Mouse (Mus musculus) MEL-GATA-1-ER (cell line): ENCODE measurements around the gene Samd10.

Experiments
- DNase-seq: peaks from one replicate; pipeline ENCODE4 v3.0.0-alpha.2; 2012; ENCODE audit warnings: low read depth; ENCODE audit errors: extremely low read depth

Gene Samd10

DNA sequence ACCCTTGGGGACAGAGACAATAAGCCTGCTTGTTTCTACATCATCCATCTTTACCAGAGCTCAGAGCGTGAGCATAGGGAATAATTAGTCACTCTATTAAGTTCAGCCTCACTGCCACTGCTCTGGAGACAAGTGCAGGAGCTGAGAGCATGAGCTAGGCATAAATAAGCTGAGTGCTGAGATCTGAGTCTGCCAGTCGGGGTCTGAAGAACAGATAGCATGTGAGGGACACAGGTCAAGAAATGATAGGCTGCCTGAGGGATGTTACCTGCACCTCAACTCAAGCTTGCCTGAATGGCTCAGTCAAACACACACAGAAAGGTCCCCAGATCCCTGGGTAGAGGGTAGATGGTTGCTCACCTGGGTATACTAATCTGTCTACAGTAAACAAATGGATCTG, 21.9 kb downstream of the Samd10 start:
- DNase-seq, result no peak

DNA sequence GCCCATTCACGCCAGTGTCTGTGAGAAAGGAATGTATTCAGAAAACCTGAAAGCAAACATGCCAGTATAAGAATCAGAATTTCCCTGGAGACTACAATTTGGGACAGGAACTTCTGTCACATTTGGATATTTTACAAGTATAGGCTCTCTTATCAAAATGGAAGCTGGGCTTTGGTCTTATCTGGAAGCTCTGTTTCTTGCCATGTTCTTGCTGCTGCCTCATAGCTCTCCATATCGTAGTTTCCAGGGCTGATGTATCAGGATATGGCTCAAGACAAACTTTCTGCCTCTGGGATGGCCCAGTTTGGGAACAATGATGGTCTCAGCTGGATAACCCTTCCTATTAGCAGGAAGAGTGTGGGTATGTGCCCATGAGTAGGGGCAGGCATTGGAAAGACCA, 22.4 kb downstream of the Samd10 start:
- DNase-seq, result no peak

DNA sequence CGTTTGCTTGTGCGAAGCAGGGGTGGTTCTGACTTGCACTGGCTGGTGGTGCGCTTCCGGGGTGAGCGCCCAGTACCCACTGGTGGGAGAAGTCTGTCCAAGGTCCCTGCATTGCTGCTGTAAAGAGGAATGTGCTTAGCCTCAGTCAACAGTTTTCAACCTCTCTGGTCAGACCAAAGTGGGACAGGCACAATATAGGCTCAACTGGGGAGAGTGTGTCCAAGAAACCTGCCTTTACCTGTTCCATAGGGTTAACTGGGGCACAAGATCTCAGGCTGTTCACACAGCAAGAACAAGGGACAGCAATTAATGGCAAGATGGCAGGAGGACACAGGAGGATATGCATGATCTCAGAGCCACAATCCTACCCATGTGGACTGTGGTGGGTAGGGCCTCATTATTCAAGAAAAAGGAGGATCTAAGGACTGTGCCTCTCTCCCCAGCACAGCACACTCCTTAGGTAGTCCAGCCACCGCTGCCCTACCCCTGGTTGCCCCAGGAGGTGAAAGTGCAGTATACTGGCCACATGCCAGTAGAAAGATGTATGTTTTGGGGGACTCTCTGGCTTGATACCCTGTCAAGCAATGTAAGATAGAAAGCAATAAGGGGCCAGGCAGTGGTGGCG, 24.0 kb downstream of the Samd10 start:
- DNase-seq, result no peak

DNA sequence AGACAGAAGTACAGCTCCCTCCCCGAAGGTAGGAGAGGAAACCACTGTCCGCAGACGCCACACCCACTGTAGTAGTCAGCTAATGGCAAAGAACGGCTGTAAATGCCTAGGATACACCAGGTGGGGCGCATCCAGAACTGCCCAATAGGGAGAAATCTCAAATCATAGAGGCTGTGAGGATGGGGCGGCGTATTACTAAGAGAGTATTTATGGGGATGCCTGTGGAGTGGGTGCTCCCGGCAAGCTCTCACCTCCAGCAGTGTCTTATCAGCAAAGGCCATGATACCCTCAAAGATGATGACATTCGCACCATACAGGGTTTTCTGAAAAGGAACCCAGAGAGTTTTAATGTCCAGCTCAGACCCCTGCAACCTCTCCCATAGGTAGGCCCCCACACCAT, 25.1 kb downstream of the Samd10 start:
- DNase-seq, result no peak

DNA sequence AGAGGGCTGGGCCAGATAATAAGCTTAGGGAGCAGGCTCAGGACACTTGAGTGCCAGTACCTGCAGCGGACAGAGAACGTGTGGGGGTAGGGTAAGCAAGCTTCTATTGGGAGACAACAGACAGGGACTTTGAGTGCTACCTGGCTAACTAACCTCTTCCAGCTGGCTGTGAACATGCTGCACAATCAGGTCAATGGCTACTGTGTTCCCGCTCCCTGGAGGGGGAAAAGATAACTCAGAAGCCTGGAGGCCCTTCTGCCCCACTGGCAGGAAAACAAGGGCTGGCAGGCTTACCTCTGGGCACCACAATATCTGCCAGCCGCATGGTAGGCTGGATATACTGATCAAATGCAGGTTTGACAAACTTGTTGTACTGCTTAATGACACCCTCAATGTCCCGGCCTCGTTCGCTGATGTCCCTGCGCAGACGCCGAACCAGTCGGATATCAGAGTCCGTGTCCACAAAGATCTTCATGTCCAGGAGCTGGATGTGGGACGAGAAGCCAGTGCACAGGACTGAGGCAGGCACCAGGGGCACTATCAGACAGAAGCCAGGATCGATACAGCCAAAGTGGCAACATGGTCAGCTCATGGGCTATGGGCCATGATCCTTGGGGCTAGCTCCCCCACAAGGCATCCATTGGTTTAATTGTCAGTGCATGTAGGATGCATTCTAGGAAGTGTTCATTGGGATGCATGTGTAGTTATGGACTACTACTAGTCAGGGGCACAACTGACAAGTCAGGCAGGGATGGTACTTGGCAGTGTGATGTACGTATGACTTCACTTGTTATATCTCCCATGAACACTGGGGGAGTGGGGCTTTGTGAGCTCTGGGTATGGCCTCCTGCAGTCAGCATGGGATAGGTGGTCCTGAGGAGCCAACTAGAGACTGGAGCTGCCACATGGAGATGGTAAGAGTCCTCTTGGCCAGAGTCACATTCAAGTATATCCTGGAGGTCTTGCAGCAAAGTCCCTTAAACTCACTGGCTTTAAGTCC, 25.8 kb downstream of the Samd10 start:
- DNase-seq, result no peak

DNA sequence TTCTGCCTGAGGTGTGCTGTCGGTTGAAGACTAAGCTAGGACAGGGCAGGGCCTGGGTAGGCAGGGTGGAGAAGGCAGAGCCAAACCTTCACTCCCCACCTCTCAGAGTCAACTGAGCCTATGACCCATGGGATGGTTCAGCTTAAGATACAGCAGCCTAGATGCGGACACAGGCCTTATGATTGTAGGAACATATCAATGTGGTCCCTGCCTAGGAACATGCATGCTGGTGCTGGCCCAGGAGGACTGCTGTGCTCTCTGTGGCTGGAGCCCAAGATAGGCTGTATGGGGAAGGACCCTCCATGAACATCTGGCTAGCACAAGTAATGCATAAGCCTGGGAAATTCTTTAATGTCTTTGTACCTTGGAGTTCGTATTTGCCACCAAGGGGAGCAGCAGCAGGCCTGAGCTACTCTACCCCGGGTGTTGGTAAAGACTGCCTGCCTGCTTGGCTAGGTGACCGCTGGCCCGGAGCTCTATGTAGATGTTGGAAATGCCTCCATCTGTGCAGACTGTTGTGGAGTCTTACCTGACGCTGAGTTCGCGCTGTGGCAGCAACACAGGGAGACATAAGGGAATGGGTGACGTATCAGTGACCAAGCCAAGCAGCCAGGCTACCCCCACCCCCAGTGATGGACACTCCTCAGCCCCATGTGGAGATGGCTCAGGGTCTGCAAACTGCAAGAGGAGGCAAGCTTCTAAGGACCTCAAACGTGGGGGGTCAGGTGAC, 26.9 kb downstream of the Samd10 start:
- no peak for DNase-seq

DNA sequence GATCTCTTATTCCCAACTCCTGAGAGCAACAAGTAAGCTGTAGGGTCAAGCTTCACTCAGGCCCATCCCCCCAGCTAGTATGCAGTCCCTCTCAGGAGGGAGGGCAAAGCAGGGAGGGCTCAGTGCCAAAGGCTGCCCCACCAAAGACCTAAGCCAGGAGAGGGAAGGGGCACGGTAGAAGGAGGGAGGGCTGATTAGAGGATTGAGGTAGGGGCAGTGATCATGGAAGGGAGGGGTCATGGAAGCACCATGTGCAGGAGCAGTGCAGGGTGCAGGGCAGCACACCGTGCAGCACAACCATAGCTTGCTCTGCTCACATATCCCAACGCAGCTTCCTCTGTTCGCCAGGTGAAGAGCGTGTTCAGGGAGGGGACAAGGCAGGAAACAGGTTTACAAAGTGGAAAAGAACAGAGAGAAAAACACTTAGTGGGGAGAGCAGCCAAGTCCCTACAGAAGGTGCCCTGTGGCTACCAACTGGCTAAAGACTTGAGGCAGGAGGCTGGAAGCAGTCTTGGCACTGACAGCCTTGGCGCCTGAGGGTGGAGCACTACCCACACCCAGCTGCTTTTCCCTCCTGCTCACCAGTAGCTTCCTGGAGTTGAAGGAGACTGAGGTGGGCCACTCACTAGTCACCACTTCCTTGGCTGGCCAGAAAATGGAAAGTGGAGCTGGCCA, 28.0 kb downstream of the Samd10 start:
- no peak for DNase-seq

DNA sequence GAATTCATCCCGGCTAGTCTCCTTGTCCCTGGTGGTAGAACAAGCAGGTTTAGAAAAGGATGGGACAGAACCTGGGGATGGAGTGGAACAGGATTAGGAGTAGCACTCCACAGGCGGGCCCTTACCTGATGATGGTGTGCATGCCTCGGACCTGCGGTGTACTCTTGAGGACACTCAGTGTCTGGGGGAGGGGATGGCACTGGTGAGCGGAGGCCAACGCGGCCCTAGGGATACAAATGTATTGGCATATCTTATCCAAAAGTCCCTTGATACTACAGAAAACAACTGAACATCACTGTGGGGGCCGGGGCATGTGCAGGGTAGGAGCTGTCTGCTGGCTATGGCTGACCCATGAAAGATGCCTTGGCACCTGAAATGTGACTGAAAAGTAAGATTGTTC, 28.6 kb downstream of the Samd10 start:
- DNase-seq, result no peak

DNA sequence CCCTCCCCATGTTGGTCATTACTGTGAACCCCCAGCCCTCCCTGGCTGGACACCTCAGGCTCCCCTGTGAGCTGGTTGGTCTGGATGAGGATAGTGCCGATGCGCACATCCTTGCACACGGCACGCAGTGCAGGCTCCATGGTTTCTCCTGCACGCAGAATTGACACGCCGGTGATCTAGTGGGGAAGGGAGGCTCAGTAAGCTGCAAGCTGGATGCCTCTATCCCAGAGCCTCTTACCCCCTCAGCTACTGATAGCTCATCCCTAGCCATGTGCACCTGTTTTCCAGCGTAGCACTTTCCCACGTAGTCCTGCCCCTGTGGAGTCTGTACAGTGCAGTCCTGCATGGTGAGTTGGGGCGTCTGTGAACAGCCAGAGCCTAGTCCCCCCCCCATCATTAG, 29.2 kb downstream of the Samd10 start:
- no peak for DNase-seq

DNA sequence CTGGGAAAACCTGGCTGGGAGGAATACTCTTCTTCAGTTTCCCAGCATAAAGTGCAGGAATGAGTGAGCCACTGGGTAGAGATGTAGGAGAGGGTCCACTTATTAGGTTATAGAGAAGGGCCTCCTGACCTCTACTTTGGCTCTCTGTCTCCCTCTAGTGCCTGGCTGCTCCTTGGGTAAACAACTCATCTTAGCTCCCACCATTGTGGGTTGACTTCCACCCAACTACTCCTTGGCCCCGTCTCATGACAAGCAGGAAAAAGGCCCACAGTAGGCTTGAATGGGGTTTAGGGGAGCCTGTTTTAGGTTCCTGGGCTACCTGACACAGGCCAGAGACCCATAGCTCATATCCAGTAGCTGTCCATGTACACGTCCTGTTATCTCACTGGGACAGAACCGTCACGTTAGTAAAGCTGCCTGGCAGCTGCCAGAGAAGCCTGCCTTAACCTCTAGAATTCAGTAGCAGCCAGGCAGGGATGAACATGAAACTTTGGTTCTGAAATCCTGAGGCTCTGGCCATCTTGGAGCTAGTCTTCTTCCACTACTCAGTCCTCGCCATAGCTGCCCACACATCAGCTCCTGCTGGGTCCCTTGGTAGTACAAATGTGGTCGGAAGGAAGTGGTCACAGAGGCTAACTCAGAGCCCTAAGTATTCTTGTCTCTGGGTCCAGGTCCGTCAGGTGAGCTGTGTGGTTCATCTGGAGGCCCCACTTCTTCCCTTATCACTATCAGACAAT, 30.6 kb downstream of the Samd10 start:
- no peak for DNase-seq

DNA sequence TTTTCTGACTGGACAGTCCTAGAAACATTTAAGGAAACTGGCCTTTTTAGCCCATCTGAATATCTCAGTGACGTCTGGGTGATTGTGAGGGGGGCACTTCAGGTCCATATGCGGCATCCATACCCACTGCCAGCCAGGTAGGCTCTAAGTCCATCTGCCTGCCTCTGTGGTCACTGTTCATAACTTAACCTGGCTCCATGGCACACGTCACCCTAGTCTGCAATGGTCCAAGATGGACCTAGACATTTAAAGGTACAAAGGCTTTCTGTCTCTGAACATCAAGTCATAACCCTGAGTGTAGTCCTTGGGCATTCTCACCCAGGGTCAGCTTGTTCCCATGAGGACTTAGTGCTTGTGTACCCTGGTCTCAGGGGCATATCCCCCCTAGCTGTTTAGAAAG, 31.7 kb downstream of the Samd10 start:
- no peak for DNase-seq

DNA sequence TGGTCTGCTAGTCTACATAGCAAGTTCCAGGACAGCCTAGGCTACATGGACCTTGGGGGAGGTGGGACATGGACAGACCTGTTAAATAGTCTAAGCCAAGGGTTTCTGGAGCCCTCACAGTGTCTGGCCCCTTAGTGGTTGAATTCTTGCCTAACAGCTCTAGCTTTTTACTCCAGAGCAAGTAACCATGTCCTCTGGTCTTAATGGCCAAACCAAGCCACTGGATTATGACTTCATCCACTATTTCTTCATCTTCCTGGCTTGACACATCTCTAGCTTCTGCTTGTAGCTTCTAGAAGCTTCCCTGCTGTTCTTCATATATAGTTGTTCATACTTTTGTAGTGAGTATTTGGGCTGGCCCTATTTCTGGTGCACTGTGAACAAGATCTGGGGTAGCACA, 45.2 kb downstream of the Samd10 start:
- no peak for DNase-seq

DNA sequence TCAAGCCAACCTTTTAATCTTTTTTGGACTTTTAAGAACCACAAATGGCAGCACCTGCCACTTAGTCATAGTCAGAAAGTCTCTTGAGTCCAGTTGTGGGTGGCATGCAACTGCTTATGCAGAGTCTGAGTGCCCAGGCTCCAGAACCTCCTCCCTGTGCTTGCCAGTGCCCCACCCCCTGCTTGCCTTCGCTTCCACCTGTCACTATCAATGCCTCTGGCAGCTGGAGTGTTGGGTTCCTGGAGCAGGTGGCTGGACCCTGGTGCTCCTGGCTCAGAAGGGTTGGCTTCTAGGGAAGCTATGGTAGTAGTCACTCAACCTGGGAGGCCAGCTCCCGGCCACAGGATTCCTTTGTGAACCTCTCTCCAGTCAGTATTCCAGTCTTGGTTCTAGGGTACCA, 48.8 kb downstream of the Samd10 start:
- no peak for DNase-seq

DNA sequence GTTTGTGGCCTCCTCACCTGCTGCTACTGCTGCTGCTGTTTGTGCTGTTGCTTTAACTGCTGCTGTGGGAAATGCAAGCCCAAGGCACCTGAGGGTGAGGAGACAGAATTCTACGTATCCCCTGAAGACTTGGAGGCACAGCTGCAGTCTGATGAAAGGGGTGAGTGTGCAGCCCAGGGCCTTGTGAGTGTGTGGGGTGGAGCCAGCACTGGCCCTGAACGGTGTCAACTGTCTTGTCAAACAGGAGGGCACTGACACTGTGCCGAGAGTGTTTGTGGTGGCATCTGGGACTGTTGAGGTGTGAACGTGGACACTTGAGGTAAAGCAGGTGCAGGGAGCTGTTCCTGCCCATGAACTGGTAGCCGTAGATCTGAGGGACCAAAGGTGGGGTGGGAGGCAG, 50.3 kb downstream of the Samd10 start:
- no peak for DNase-seq

DNA sequence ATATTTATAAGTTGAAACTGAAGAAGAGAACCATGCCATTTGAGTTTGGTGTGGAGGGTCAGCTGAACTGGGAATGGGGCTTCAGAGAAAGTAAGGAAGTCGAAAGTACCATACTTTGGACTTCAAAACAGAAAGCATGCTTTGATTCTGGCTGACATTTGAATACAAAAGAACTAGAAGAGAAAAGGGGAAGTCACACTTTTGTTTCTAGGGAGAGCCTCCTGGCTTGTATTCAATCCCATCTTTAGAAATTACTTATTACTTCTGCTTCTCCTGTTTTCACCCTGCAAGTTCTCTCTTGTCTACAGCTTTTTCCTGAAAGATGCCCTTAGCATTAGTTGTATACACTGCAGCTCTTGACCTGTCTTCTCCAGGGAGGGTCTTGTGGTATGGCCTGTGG, 50.8 kb downstream of the Samd10 start:
- no peak for DNase-seq

DNA sequence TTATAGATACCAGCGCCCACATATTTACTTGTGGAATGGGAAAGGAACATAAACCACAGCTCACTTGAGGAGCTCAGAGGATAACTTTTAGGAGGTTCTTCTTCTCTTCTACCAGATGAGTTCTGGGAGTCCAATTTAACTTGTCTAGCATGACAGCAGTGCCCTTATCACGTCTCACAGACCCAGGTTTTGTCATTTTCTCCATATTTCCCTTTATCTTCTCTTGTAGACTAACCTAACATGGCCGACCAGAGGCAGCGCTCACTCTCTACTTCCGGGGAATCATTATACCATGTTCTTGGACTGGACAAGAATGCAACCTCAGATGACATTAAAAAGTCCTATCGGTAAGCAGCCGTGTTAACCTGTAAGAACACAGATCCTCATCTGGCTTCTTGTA, 52.9 kb downstream of the Samd10 start:
- no peak for DNase-seq
